Mouse (Mus musculus): ENCODE data around the gene Adat1.

DNA sequence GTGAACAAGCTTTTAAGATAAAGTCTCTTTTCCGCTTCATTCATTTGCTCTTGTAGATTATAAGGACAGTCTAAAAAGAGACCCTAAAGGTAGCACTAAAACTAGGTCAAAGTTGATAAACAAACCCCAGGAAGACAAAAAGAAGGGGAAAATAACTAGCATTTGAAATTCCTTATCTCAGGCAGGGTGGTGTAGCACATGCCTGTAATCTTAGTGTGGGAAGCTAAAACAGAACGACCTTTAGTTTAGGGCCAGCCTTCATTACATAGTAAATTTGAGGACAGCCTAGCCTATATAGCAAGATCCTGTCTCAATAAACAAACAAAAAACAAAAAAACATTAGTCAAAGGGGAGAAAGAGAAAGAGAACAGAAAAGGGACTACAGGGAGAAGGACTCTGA, 15.6 kb upstream of the Adat1 start:
- TF ChIP-seq CTCF (IDR thresholded peaks at IDR 0.05; ENCODE audit: extremely low read depth, insufficient read length, insufficient replicate concordance, low read depth, low read length) (no peak), POLR2A (IDR thresholded peaks at IDR 0.05; ENCODE audit: low read depth, low read length) (no peak)

All from small intestine, adult 2 months (tissue).